Mouse (Mus musculus) urinary bladder, adult 2 months (tissue): ENCODE measurements at regions not wholly inside any gene's neighbourhood (a gene's known extent, or its start where the extent isn't known, plus 50 kb on each side); places are given as distances from the start of the nearest gene placed in this dataset.

Experiments used
- DNase-seq: peaks from one replicate; pipeline ENCODE4 v3.0.0; 2022; ENCODE audit warnings: low spot score

GRCm38 (mm10) chr7:35988449-35989109 is 185.8 kb upstream of the Zfp507 start:
- DNase-seq: no peak

- DNase-seq: no peak
Observed at GRCm38 (mm10) chr7:35977986-35978385, 175.2 kb upstream of the Zfp507 start.

DNA sequence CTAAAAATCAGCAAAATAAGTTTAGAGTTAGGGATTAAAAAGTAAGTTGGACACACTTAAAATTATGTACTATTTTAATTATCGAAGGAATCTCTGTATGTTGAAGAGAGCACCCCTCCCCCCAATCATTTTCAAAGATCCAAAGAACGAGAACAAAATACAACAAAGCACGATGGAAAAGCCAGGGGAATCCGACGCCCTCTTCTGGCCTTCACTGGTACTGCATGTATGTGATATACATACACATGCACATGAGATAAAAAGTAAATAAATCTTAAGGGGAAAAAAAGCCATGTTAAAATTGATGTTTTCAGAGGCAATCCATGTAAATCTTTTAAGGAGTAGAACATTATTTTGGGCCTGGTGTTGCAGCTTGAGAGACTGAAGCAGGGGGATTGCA is 155.9 kb upstream of the Zfp507 start:
- no peak for DNase-seq

GRCm38 (mm10) chr7:35958052-35958451 is 155.2 kb upstream of the Zfp507 start:
- DNase-seq: no peak

GRCm38 (mm10) chr7:35948794-35949193 is 146.0 kb upstream of the Zfp507 start:
- DNase-seq: no peak

DNA sequence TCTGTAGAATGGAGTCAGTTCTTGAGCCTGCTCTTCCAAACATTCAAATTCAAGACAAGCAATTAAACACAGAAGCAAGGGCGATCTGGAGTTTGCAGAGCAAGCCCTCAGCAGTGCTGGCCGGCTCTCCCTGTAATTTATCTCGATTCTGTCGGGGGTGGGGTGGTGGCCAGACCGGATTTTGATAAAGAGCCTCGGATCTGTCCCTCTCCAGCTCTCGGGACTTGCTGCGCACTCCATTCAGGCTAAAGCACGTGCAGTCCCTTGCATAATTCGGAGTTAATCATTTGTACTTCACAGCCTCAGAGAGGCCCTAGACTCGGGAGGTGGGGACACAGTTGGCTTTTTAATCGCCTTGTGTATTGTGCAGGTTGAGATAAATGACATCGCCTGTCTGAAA is 145.6 kb upstream of the Zfp507 start:
- DNase-seq: no peak

DNA sequence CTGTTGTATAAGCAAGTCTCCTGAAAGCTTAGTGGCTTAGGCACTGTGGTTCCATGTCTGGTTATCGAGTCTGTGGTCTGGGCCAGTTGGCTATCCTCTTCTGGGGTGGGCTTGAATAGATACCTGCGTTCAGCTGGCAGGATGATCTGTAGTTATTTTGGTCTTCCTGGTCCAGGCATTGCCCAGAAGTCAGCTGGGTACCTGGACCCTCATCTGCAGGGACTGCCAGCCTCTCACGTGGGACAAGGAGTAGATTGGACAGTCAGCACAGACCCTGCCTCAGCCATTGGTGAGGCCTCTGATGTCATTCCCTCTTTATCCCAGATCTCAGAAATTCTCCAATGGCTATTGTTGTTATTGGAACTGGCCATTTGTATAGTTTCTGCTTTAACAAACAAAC is 138.3 kb upstream of the Zfp507 start:
- no peak for DNase-seq

- no peak for DNase-seq
Observed at GRCm38 (mm10) chr7:35938123-35938869, 135.5 kb upstream of the Zfp507 start.

GRCm38 (mm10) chr7:35926749-35927148 is 123.9 kb upstream of the Zfp507 start:
- DNase-seq: no peak

- no peak for DNase-seq
Observed at GRCm38 (mm10) chr7:35922582-35922981, 119.8 kb upstream of the Zfp507 start.

DNA sequence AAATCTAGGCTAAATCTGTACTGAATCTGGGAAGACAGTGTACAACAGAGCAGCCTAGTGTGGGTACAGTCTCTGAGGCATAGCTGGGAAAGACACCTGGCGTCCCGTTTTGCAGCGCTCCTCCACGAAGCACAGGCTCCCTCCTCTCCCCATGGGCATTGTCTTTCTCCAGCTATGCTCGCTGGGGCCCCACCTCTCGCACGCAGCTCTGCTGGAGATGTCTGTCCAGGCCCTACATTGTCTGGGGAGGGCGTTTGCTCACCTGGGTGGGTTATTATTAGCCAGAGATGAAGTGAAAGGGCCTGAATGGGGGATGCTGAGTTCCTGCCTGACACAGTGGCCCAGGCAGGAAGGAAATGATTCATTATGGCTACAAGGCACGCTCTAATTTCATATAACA is 118.1 kb upstream of the Zfp507 start:
- no peak for DNase-seq

DNA sequence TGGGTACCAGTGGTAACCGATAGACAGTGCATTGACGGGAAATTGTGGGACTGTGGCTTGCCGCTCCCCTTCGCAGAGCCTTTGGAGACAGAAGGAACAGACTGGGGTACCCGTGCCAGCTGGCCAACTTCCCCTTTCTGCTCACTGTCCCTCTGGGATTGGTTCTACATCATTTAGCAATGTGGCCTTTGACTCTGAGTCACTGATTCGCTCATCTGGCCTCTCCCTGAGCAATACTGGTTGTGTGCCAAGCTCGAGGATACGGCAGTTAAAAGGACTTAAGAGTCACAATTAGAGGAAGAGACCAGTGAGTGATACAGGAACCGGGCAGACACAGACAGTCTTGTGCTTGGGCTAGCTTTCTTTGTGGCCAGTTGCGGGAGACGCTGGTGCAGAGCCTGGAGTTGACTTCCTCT is 117.4 kb upstream of the Zfp507 start:
- no peak for DNase-seq

- DNase-seq: no peak
Observed at GRCm38 (mm10) chr7:35910109-35910706, 107.4 kb upstream of the Zfp507 start.

- peak; percentile 61 for DNase-seq
Observed at GRCm38 (mm10) chr7:35901942-35902381, 99.2 kb upstream of the Zfp507 start.

- DNase-seq: no peak
Observed at GRCm38 (mm10) chr7:35898701-35899445, 96.1 kb upstream of the Zfp507 start.

GRCm38 (mm10) chr7:35893292-35893691 is 90.5 kb upstream of the Zfp507 start:
- no peak for DNase-seq

GRCm38 (mm10) chr7:35886051-35886450 is 83.2 kb upstream of the Zfp507 start:
- DNase-seq: no peak

- DNase-seq: peak; percentile 44
Observed at GRCm38 (mm10) chr7:35879755-35880304, 77.0 kb upstream of the Zfp507 start.

DNA sequence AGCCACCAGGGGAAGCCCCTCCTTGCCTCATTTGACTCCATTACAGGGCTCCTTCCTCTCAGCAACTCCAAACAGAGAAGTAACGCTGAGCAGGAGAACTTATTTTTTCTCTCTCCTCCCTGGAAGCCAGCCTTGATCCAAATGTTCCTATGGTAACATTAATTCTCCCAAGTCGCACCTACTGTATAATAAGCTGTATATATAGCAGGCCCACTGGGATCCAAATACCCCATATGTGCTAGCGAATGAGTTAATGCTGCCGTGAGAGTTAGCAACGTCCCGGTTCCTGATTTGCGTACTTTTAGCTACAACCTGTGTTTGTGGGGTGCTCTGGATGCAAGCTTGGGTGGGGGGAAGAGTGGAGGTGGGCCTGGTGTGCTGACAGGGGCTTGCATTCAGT is 75.4 kb upstream of the Zfp507 start:
- DNase-seq: no peak

DNA sequence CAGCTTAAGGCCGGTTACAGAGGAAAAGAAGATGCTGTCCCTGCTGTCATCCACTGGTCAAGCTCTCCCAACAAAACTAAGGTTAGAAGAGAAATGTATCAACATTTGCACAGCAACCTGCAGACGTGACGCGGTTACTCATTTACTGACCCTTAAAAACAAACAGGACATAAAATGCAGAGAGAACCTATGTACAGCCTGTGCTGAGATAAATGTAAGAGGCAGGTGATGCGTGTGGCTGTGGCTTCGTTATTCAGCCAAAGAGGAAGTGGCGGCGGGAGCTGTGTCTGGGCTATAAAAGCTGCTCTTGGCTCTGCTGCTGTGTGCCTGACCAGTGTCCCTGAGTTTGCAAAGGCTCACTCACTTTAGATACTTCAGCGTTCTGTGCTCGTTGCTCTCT is 58.2 kb upstream of the Zfp507 start:
- no peak for DNase-seq

DNA sequence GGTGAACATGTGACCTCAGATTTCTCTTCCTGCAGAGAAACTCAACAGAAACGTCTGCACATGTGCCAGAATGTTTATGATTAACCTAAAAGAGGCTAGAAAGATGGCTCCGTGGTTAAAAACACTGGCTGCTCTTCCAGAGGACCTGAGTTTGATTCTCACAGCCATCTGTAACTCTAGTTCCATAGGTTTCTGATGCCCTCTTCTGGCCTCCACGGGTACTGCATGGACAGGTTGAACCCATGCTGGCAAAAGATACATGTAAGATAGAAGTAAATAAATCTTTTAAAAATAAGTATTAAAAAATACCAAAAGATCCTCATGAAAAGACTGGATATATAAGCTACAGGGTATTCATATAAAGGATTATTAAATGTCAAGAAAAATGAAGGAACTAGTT is 56.8 kb upstream of the Zfp507 start:
- DNase-seq: no peak

DNA sequence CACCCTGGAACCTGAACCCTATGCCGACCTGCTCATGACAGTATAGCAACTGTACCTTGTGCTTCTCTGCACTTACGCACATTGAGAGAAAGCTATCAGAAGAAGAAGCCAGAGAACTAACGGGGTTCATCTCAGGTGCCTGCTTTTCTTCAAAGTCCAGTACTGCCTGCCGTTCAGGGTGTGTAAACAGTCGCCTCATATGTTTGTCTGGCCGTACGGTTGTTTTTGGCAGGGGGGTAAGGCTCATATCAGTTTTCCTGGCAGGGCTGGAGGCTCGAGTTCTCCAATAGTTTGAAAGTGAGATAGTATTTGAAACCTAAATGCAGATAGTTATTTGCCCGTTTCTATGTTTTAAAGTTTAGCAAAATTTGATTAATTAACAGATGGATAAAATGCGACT is 54.9 kb upstream of the Zfp507 start:
- no peak for DNase-seq
